Mouse (Mus musculus): ENCODE results near the gene Slc26a8.

Slc26a8 gene

GRCm38 (mm10) chr17:28588591-28588990, 101.4 kb downstream of the Slc26a8 start:
- no peak for DNase-seq

All from thymus, postnatal 4 days (tissue).